Mouse (Mus musculus) CH12F3 (cell line): ENCODE measurements around the gene Mindy2.

Experiments
- in situ Hi-C: fragments of 300-500 bp; cut with MboI; formaldehyde crosslinking; loops from 2 replicates; pipeline ENCODE4 v1.14.3; 2020; ENCODE audit warnings: low sequenced_read_pairs

Gene Mindy2

DNA sequence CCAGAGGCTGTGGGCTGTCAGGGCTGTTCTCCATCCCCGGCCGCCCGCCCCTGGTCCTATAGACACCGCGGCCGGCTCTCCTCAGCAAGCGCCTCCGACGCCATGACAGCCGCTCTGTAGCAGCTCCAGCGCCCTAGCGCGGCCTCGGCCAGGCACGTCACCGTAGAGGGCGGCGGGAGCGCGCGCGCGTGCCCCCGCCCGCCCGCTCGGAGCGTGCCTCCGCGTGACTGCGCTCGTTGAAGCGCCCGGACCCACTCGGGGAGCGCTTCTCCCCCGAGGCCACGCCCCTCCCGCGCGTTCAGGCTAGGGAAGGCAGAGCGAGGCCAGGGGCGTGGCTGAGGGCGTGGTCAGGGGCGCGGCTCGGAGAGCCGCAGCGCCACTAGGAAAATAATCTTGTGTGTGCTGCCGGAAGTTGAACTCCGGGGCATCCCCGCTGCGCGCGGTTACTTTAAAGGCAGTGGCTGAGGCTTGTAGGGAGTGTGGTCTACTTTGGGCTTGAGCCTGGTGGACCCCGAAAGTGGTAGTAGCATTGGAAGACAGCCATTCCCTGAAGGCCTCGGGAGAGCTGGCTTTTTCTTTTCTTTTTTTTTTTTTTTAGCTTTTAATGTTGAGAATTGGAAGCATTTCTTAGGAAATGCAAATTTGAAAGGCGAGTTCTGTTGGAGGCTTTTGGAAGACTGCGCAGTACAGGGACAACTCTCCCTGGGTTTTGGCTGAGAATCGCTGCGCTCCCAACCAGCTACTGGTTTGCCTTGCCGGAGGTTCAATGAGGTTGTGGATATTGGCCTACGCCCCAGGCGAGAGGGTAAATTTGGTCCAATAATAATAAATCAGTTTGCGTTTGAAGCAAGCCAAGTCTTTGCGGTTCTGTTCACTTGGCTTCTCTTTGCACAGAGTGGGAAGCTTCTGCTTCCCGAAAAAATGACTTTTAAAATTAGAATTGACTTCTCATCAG lies at the start of gene Mindy2:
TSS of gene Mindy2 (minus strand) at position 162 of the 955 bp plus-strand sequence.
- in situ Hi-C loops = no loop called here

DNA sequence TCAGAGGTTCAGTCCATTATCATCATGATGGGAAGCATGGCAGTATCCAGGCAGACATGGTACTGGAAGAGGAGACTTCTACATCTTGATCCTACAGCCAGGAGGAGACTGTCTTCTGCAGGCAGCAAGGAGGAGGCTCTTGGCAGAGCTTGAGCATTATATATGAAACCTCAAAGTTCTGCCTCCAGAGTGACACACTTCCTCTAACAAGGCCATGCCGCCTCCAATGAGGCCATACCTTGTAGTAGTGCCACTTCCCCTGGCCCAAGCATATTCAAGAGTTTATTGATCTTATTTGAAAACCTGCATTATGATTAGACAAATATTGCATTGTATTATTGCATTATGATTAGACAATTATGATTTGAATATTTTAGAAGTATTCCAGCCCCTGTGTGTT lies 49.5 kb upstream of the Mindy2 start:
- in situ Hi-C loops = no loop called here

DNA sequence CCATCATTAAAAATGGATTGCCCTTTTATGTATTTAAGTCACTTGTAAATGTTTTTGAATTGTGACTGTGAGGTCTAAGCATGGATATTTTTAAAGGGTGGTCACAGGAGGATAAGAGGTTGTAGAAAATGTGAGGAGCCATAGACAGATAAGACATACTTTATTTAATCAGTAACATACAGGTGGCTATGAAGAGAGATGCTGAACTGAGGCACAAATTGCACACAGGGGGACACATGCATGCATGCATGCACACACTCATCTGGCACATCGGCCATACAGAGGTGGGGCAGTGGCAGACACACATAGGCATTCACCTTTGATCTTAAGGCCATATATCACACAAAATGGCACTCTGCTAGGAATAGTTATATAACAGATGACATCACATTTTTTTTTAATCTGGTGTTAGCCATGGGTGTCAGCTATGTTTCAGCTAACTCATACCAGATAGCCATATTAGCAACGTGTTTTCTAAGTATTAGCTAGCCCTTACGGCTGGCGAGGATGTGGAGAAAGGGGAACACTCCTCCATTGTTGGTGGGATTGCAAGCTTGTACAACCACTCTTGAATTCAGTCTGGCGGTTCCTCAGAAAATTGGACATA lies 46.7 kb upstream of the Mindy2 start:
- in situ Hi-C loops = no loop called here

DNA sequence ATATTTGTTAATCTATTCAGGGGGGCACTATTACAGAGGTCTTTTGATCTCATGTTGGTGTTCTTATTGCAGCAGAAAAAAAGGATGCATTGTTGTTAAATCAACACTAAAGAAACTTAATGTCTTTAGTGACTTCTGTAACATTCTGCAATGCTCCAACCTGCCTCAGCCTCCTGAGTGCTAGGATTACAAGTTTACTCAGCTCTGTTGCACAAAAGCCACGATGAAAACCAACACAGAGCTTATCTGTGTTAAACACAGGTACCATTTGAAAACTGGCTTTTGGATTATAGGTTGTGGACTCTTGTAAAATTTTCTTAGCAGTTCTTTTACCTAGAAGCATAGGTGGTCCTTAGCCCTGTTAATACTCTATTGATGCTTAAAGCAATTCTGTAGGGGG lies 41.1 kb upstream of the Mindy2 start:
- in situ Hi-C loops = no loop called here

DNA sequence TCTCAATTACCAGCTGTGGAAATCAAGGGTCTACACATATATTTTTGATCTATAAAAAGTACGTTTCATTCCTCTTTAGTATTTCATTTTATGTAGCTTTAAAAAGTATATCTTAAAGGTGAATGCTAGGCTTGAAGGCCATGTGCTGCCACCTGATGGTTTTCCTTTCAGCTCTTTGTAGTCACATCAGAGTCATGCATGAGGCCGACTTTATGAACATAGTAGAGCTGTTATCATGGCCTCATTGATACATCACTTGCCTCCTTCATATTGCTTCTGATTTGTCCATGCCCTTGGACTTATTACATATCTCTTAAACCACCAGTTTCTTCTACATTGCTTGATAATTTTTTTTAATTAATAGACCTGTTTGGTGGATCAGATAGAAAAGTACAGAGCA lies 38.7 kb upstream of the Mindy2 start:
- in situ Hi-C loops = no loop called here

DNA sequence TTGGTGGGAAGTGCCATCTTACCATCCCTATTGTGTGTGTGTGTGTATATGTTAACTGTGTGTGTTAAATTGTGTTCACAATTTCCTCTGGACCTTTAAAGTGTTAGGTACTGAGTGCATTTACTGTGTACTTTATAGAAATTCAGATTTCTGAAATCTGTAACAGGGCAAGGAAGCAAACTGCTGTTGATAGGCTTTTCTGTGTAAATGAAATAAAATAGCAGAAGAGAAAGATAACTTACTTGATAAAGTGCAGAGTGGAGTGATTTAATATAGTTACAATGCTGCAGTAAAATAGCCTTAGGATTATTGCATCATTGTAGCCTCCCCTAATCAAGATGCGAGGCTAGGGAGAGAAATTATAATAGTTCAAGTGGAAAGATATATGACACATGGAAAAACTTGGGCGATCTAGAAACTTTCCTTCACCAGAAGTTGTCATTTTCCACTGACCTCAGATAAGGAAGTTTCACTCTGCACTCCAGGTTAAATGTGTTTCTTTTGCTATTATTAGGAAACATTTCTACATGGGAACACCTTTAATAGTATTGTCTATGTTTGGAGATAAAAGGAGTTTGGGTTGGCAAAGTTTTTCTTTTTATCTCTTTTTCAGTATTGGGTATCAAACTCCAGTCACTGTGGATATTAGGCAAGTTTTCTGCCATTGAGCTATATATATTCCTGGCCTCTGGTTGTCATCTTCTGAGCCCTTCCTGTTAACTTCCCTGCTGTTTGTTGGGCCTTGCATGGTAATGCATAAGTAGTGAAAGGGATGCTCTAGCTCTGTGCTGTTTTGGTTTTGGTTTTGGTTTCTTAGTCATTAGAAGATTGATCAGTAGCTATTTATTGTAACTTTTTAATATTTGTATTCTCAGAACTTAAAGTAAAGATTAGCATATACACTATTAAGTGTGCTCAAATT lies 35.1 kb upstream of the Mindy2 start:
- in situ Hi-C loops = no loop called here

DNA sequence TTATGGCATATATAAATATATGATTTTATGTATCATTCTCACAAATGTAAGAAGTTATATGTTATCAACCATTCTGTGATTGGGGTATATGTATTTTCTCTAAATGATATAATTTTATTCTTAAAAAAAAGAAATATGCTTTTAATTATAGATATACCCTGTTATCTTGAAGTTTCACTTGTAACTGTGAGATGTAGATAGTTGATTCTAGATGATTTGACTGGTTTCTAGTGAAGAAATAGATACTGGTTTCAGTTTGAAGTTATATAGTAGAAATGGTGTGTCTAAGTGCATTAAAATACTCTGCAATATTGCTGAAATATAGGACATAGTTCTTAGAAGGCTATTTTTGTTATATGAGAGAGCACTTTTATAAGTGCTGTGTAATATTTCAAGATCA lies 33.6 kb upstream of the Mindy2 start:
- in situ Hi-C loops = no loop called here

DNA sequence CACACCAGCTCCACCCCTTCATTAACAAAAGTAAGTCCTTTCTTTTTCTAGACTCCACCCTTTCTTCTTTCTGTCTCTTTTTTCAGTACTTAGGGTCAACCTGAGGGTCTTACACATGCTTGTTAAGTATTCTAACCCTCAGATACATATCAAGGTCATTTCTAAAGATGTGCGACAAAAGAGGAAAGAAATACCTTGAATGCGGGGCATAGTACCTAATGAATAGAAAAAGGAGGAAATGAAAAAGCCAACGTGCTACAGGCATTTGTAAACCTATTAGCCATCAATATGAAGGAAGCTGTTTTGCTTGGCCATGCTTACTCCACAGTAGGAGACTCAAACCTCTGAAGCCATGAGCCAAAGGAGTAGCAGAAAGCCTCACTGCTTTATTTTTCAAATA lies 33.0 kb upstream of the Mindy2 start:
- in situ Hi-C loops = no loop called here

DNA sequence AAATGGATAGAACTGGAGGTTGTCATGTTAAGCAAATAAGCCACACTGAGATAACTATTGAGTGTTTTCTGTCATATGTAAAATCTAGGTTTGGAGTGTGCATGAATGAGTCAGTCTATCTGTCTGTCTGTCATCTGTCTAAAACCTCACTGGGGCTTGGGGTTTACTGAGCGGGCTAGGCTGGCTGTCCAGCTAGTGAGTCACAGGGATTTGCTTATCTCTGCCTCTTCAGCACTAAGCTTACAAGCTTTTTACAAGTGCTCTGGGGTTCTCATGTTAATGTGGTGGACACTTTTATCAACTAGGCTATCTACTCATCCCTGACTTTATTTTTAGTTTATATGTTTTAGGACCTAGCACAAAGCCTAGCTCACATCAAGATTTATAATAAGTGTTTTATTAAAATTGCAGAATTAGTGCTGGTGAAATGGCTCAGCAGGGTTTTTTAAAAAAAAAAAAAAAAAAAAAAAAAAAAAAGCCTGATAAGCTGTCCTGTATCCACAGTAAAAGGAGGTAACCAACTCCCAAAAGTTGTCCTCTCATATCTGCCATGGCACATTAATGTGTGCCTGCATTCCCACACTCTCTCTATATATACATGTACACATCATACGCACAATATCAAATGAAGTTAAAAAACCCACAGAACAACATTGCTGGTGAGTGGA lies 31.5 kb upstream of the Mindy2 start:
- in situ Hi-C loops = no loop called here

DNA sequence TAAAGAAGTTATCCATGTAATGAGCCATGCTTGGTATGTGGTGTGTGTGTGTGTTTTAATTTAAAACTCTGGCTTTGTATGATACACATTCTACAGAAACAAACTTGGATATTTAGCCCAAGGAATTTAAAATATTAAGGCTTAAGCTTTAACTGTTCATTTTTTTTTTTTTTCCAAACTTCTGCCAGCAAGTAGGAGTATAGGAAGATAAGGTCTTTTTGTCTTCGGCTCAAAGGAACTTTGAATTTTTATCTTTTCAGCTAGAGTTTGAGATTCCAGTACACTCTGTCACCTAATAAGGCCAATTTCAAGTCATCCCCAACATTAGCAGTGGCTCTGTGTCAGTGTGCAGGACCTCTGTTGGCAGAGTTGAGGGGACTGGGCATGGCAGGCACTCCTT lies 25.2 kb upstream of the Mindy2 start:
- in situ Hi-C loops = no loop called here

DNA sequence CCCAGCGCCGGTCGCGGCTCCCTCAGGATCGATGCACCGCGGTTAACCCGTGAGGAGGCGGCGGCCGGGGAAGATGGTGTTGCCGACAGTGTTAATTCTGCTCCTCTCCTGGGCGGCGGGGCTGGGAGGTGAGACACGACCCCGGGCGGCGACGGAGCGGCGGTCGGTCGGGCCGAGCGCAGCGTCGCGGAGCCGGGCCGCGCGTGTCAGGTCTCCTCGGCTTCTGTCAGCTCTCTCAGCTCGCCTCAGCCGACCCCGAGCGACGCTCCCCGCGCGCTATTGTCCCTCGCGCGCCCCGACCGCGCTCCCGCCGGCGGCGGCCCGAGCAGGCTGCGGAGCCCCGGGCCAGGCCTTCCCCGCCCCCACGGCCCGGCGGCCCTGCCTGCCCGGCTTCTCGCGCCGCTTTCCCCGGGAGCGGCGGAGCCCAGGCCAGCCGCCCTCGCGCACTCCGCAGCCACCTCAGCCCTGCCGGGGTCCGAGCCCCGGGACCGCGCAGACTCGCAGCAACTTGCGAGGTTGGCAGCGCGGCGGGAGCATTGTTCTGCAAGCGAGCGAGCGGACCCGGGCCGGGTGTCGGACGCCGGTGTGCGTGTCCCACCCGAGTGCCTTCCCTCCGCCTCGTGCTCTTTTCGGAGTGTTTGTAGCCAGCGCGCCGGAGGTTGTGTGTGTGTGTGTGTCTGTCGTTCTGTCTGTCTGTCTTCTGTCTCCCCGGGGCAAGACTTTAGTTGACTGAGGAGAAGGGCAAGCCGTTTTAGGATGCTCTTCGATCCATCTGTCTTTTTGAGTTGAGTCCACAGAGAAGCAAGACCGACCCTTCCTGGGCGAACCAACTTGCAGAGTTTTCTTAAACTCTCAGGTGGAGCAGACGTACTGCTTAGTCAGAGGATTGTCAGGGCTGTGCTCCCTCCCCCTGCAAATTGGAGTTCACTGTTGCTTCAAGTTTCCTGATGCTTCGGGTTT lies 22.4 kb upstream of the Mindy2 start:
- in situ Hi-C loops = loop anchor here (10.0 kb wide), 1 partner anchor 395 kb away; no protein-coding TSS in a partner anchor

DNA sequence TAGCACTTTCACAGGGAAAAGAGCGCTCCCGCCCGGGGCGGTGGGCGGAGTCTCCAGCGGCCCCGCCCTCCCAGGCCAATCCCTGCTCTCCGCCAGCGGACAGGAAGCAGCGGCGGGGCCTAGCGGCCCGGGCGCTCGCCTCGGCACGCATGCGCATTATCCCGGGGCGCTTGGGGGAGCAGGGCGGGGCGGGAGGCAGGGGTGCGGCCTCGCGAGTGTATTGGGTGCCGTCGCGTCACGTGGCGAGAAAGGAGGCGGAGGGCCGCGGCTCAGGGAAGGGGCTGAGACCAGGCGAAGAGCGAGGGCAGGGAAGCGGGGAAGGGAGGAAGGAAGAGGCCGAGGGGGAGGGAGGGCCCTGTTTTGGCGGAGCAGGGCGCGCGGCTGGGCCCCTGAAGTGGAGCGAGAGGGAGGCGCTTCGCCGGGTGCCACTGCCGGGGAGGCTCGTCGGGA lies 21.7 kb upstream of the Mindy2 start, which contains the start of gene Adam10:
TSS of gene Adam10 (plus strand) at position 316 of the 450 bp plus-strand sequence.
- in situ Hi-C loops = loop anchor here (10.0 kb wide), 1 partner anchor 396 kb away; no protein-coding TSS in a partner anchor

DNA sequence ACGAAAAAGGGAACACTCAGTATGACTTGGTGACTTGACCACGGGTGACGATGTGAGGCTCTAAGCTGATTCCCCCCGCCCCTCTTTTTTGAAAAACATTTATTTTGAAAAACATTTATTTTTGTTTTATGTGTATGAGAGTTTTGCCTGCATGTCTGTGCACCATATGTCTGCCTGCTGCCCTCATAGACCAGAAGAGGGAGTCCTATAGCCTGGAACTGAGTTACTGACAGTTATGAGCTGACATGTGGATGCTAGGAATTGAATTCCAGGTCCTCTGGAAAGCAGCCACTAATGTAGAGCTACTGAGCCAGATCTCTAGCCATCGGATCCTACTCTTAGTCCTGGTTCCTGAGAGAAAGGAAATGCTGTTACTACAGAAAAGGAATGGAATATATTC lies 19.0 kb upstream of the Mindy2 start:
- in situ Hi-C loops = loop anchor here (10.0 kb wide), 1 partner anchor 399 kb away; no protein-coding TSS in a partner anchor

DNA sequence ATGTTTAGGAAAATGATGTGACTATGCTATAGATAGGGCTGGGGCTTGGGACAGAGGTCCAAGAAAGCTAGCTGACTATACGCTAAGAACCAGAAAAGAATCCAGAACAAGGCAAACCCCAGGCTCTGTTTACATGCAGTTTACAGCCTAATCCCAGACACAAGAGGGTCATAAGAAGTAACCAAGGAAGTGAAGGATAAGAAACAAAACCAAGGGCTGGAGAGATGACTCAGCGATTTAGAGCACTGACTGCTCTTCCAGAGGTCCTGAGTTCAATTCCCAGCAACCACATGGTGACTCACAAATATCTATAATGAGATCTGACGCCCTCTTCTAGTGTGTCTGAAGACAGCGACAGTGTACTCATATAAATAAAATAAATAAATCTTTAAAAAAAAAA lies 18.1 kb upstream of the Mindy2 start:
- in situ Hi-C loops = loop anchor here (10.0 kb wide), 1 partner anchor 400 kb away; no protein-coding TSS in a partner anchor

DNA sequence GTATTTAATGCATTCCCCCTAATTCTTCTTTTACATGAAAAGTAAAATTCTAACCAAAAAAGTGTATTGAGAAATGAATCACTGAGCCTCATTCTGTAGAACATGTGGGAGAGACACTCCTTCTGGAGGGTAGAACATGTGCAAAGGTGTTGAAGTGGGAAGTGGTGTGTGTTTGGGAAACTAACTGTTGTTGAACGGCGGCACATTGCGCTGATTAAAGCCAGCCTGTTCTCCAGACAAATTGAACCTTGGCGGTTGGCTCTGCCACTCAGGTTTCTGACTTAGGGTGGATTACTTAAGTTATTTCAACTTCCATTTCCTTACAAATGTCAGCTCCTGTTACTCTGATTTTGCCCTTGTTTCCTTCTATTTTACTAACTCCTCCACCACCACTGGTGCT lies 16.7 kb upstream of the Mindy2 start:
- in situ Hi-C loops = loop anchor here (10.0 kb wide), 1 partner anchor 401 kb away; no protein-coding TSS in a partner anchor

DNA sequence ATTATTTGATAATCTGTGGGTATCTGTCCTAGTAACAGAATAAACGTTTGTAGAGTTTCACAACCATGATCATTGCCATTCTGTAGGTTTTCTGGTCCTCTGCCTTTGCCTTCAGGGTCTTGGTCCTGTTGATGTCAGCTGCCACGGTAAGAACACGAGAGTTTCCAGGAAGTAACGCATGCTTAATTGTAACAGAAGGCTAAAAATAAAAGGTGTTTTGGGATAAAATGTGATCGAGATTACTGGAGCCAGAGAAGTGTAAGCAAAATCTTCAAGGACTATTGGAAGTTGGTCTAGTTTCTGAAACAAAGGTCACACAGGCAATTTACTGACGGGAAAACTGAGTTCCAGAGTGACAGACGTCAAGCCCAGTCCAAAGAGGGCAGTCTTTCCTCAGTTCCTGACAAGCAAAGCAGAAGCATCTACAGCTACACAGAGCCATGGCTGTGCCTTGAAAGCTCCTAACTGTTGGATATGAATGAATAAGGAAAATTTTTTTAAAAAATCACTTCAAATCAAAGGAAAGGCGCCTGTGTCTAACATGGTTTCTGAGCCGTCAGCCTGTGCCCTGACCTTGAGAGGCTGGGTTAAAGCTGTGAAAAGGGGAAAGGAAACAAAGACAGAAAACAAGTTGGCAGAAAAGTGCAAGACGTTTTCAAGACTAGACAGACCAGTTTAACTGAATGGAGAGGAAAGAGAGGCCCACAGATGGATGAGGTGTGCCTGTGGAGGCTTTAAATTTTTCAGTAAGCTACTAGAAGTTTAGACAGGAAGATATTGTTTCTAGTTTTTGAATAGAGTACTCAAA lies 15.0 kb upstream of the Mindy2 start:
- in situ Hi-C loops = loop anchor here (10.0 kb wide), 1 partner anchor 403 kb away; no protein-coding TSS in a partner anchor

DNA sequence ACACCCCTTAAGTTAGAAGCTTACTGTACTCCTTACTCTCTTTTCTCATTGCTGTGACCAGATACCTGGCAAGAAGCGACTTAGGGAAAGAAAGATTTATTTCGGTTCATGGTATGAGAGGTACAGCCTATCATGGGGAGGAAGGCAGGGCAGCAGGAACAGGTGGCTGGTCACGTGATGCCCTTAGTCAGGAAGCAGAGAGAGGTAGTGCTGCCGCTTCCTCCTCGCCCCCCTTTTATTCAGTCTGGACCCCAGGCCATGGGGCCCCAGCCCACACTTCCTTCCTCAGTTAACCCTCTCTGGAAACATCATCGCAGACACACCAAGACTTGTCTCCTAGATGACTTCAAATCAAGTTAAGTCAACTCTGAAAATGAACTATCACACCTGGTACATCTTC lies 14.3 kb upstream of the Mindy2 start:
- in situ Hi-C loops = loop anchor here (10.0 kb wide), 1 partner anchor 404 kb away; no protein-coding TSS in a partner anchor

DNA sequence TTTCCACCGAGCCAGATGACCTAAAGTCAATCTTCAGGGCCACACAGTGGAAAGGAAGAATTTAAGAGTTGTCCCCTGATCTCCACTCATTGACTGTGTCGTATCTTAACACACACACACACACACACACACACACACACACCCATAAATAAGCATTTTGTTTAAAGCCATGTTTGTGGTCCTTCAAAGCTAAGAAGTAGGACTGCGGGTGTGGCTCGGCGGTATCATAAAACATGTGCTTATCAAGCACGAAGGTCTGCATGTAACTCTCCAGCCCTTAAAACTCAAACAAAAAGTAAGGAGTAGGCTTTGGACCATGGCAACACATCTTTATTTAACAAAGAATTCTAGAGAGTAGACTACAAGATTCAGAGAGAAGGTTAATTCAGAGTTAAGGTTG lies 13.4 kb upstream of the Mindy2 start:
- in situ Hi-C loops = loop anchor here (10.0 kb wide), 1 partner anchor 404 kb away; no protein-coding TSS in a partner anchor
